19 mouse cellular contexts compared by ENCODE assay signal in genomic region chr1:105977446-105978094, GRCm38 (mm10). TPM values are rescaled to one million over a fixed set of nuclear protein-coding genes. Genes with fewer than 3 reads are reported as not detected.
DNase-seq lines count a peak whose midpoint lies in the region; ATAC-seq lines count a peak whose summit lies in the region.
"Had no signal": no experiment of that assay in that cellular context is flagged by ENCODE, and none has a peak within 500 bp of the region (broad histone marks: within the 10 kb centered on the region; RNA-seq: fewer than 3 reads in every experiment).

No protein-coding gene starts in this region.

- H3K4me2 ChIP-seq in liver, embryonic 11.5 days: no peak overlapping the region; the same call in 1 of the 2 replicates
- no peak overlapping the region for H3K4me2 ChIP-seq in hindbrain, embryonic 11.5 days (replicated peaks; ENCODE audit: low read depth, low read length)
- H3K4me2 ChIP-seq: forebrain, embryonic 15.5 days; heart, embryonic 15.5 days; limb, embryonic 13.5 days had no signal

- WGBS in liver, embryonic 11.5 days: 83% methylated on average over 7 of the region's 7 CpGs
- 81% methylated on average over 7 of the region's 7 CpGs for WGBS in hindbrain, embryonic 11.5 days

- 0 out of 2 replicates have a peak, but pooled peaks have one; percentile 33 for ATAC-seq in liver, embryonic 11.5 days (replicated peaks; ENCODE audit: low FRiP score)
- no peak for ATAC-seq in hindbrain, embryonic 11.5 days (ENCODE audit: low FRiP score)
- ATAC-seq: forebrain, embryonic 15.5 days; lung, postnatal 0 days had no signal

- no peaks in the 10 kb centered on the region for H3K9me3 ChIP-seq in liver, embryonic 11.5 days (ENCODE audit: control insufficient read depth, low read length)
- H3K9me3 ChIP-seq in hindbrain, embryonic 11.5 days (ENCODE audit: control insufficient read depth, low read length): no peaks in the 10 kb centered on the region
- H3K9me3 ChIP-seq: forebrain, embryonic 15.5 days; heart, embryonic 15.5 days; limb, embryonic 13.5 days had no signal

- no peak overlapping the region for H3K9ac ChIP-seq in liver, embryonic 11.5 days (ENCODE audit: low read depth, low read length)
- H3K9ac ChIP-seq in hindbrain, embryonic 11.5 days (ENCODE audit: low read depth, low read length): no peak overlapping the region
- H3K9ac ChIP-seq: forebrain, embryonic 15.5 days; heart, embryonic 15.5 days; limb, embryonic 13.5 days had no signal

- H3K4me1 ChIP-seq in liver, embryonic 11.5 days (replicated peaks; ENCODE audit: control insufficient read depth, insufficient read depth, low read length): no peaks in the 10 kb centered on the region; the same call in 1 of the 2 replicates
- H3K4me1 ChIP-seq in hindbrain, embryonic 11.5 days (replicated peaks; ENCODE audit: control insufficient read depth, insufficient read depth, low read length): 0 out of 2 replicates have a peak, but pooled peaks cover 2% of the 10 kb centered on the region
- H3K4me1 ChIP-seq: forebrain, embryonic 15.5 days had no signal

- DNase-seq in kidney, adult 18-20 months: peak; percentile 44
- no peak for DNase-seq in kidney, postnatal 10 days
- DNase-seq in kidney, adult 8-10 months: peak; percentile 47 to 74
- DNase-seq in liver, embryonic 11.5 days (ENCODE audit: low spot score): no peak
- peak; percentile 68 for DNase-seq in yolk sac, embryonic 10.5 days (ENCODE audit: low spot score)
- no peak for DNase-seq in hindbrain, embryonic 11.5 days (ENCODE audit: low spot score)
- DNase-seq in urinary bladder, postnatal 25 days (ENCODE audit: low spot score): no peak
- DNase-seq: adrenal gland, postnatal 14 days; cerebellum, adult 2 months; gastrocnemius, adult 2 months; heart, adult 11 months; layer of hippocampus, adult 9-11 months; right cerebral cortex, postnatal 25 days; thymus, postnatal 14 days had no signal

- peak overlapping the region; percentile 49; the same call in 1 of the 2 replicates for H3K27ac ChIP-seq in liver, embryonic 11.5 days (ENCODE audit: low read depth, low read length)
- H3K27ac ChIP-seq in hindbrain, embryonic 11.5 days (ENCODE audit: low read depth, low read length): no peak overlapping the region
- H3K27ac ChIP-seq: forebrain, embryonic 15.5 days; gastrocnemius, adult 2 months; heart, embryonic 15.5 days; limb, embryonic 13.5 days had no signal

- no peak overlapping the region for H3K4me3 ChIP-seq in liver, embryonic 11.5 days (ENCODE audit: low read depth, low read length)
- H3K4me3 ChIP-seq in hindbrain, embryonic 11.5 days (ENCODE audit: low read depth, low read length): no peak overlapping the region
- H3K4me3 ChIP-seq: erythroblast, embryonic 14.5 days; forebrain, embryonic 15.5 days; gastrocnemius, adult 2 months; heart, embryonic 15.5 days; limb, embryonic 13.5 days had no signal

- H3K36me3 ChIP-seq in liver, embryonic 11.5 days (ENCODE audit: control insufficient read depth, insufficient read depth, low read length): no peaks in the 10 kb centered on the region
- H3K36me3 ChIP-seq in hindbrain, embryonic 11.5 days (ENCODE audit: control insufficient read depth, insufficient read depth, low read length): no peaks in the 10 kb centered on the region
- H3K36me3 ChIP-seq: forebrain, embryonic 15.5 days; heart, embryonic 15.5 days; limb, embryonic 13.5 days had no signal

- H3K27me3 ChIP-seq in liver, embryonic 11.5 days (replicated peaks; ENCODE audit: control insufficient read depth, insufficient read depth, low read length): no peaks in the 10 kb centered on the region
- no peaks in the 10 kb centered on the region for H3K27me3 ChIP-seq in hindbrain, embryonic 11.5 days (ENCODE audit: control insufficient read depth, insufficient read depth, low read length)
- H3K27me3 ChIP-seq: forebrain, embryonic 15.5 days; heart, embryonic 15.5 days; limb, embryonic 13.5 days had no signal

RNA-seq across cellular contexts. Expression of gene Zcchc2, which starts 12.6 kb away (rescaled TPM):
- polyA plus RNA-seq in liver, embryonic 11.5 days (2014; fragmentation: Nextera tagmentation; extraction: Ambion mirVana): 3.4 and 3.9 TPM in 2 replicates
- 2.3 and 2.9 TPM in 2 replicates for polyA plus RNA-seq in hindbrain, embryonic 11.5 days (2014; fragmentation: Nextera tagmentation; extraction: Ambion mirVana)

Comparison
In these comparisons a context has a peak if more than half of its experiments do, and no peak if none do; other contexts are left out.
1. DNase-seq: peak in kidney, adult 18-20 months (single experiment), kidney, adult 8-10 months (2 of 2) and yolk sac, embryonic 10.5 days (single experiment); none in kidney, postnatal 10 days (single experiment), liver, embryonic 11.5 days (single experiment), hindbrain, embryonic 11.5 days (single experiment) and urinary bladder, postnatal 25 days (single experiment).